Mouse (Mus musculus) kidney, adult 18-20 months (tissue): ENCODE measurements around the gene Tjp2.
A peak's percentile ranks its signal among the peaks of the same experiment; 100 is the strongest.
"Not testable (repeated sequence)": the region's sequence is repeated elsewhere in the genome, so short reads cannot be mapped to it uniquely, and the experiment has no call there.

ENCODE experiments used
- DNase-seq: peaks from one replicate; pipeline ENCODE4 v3.0.0; 2021

The Tjp2 gene

GRCm38 (mm10) chr19:24120811-24121210, 104.0 kb downstream of the Tjp2 start:
- no peak for DNase-seq

GRCm38 (mm10) chr19:24118775-24119174, 106.1 kb downstream of the Tjp2 start:
- DNase-seq: no peak

GRCm38 (mm10) chr19:24111581-24111980, 113.2 kb downstream of the Tjp2 start:
- no peak for DNase-seq

GRCm38 (mm10) chr19:24107707-24108106, 117.1 kb downstream of the Tjp2 start:
- no peak for DNase-seq

- DNase-seq: no peak
These were observed 121.0 kb downstream of the Tjp2 start for GRCm38 (mm10) chr19:24103802-24104201.

- no peak for DNase-seq
These were observed 122.2 kb downstream of the Tjp2 start for GRCm38 (mm10) chr19:24102562-24103126.

- no peak for DNase-seq
These were observed 123.6 kb downstream of the Tjp2 start for GRCm38 (mm10) chr19:24101183-24101582.

GRCm38 (mm10) chr19:24098691-24099090, 126.1 kb downstream of the Tjp2 start:
- no peak for DNase-seq

- no peak for DNase-seq
These were observed 127.0 kb downstream of the Tjp2 start for GRCm38 (mm10) chr19:24097666-24098455.

GRCm38 (mm10) chr19:24092060-24092459, 132.8 kb downstream of the Tjp2 start:
- not testable (repeated sequence) for DNase-seq

GRCm38 (mm10) chr19:24090366-24090765, 134.5 kb downstream of the Tjp2 start:
- no peak for DNase-seq

- no peak for DNase-seq
These were observed 139.5 kb downstream of the Tjp2 start for GRCm38 (mm10) chr19:24085306-24085705.

- no peak for DNase-seq
These were observed 144.3 kb downstream of the Tjp2 start for GRCm38 (mm10) chr19:24080417-24081080.

GRCm38 (mm10) chr19:24077658-24078057, 147.2 kb downstream of the Tjp2 start:
- no peak for DNase-seq

GRCm38 (mm10) chr19:24076536-24076935, 148.3 kb downstream of the Tjp2 start:
- no peak for DNase-seq

- no peak for DNase-seq
These were observed 148.9 kb downstream of the Tjp2 start for GRCm38 (mm10) chr19:24075927-24076326.

- DNase-seq: no peak
These were observed 151.7 kb downstream of the Tjp2 start for GRCm38 (mm10) chr19:24073155-24073554.

GRCm38 (mm10) chr19:24064348-24064895, 160.4 kb downstream of the Tjp2 start:
- no peak for DNase-seq

GRCm38 (mm10) chr19:24063585-24063984, 161.2 kb downstream of the Tjp2 start:
- no peak for DNase-seq

- no peak for DNase-seq
These were observed 166.0 kb downstream of the Tjp2 start for GRCm38 (mm10) chr19:24058851-24059250.

GRCm38 (mm10) chr19:24058021-24058420, 166.8 kb downstream of the Tjp2 start:
- DNase-seq: no peak

GRCm38 (mm10) chr19:24056880-24057279, 167.9 kb downstream of the Tjp2 start:
- DNase-seq: no peak

- DNase-seq: no peak
These were observed 169.9 kb downstream of the Tjp2 start for GRCm38 (mm10) chr19:24054904-24055303.

GRCm38 (mm10) chr19:24054265-24054664, 170.6 kb downstream of the Tjp2 start:
- DNase-seq: peak; percentile 7
